Mouse (Mus musculus): Measurements from ENCODE around the gene Tbk1. TPM values are rescaled to one million over a fixed set of nuclear protein-coding genes. Genes with fewer than 3 reads are reported as not detected.

Gene Tbk1
- polyA plus RNA-seq, 1 experiment from 2014 or later = 38.6 TPM

DNA sequence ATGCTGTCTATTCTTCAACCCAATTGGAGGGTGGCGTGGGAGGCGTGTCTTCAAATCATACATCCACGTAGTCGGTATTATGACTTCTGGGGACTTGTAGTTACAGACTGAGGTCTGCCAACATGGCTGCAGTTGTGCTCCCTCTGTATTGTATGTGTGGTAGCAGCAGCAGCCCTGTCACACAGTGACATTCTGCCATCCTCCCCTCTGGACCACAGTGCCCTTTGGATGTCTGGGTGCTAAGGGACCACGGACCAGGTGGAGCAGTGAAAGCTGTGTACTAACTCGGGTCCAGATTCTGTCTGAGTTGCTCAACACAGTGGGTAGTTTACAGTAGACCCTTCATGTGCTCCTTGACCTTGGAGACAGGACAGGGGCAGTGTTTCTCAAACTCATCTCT lies 43.0 kb downstream of the Tbk1 start:
- Histone ChIP-seq H3K27ac (ENCODE audit: low read length) (no peak overlapping the region), H3K36me3 (ENCODE audit: control insufficient read depth, insufficient read depth, low read length) (peaks cover 12% of the 10 kb centered on the region; the same call in 1 of the 2 replicates), H3K9me3 (ENCODE audit: control insufficient read depth, low read depth, low read length) (no peaks in the 10 kb centered on the region), H3K9ac (replicated peaks; ENCODE audit: low read depth, low read length) (no peak overlapping the region), H3K27me3 (ENCODE audit: control insufficient read depth, insufficient read depth, low read length) (no peaks in the 10 kb centered on the region), H3K4me3 (ENCODE audit: low read depth, low read length) (no peak overlapping the region), H3K4me1 (ENCODE audit: control insufficient read depth, insufficient read depth, low read length) (no peaks in the 10 kb centered on the region), H3K4me2 (replicated peaks; ENCODE audit: low read depth, low read length) (no peak overlapping the region)
- WGBS = 93% methylated on average over 6 of the region's 6 CpGs
- ATAC-seq (ENCODE audit: insufficient number of reproducible peaks, insufficient read depth, low FRiP score, low read depth) = no peak

DNA sequence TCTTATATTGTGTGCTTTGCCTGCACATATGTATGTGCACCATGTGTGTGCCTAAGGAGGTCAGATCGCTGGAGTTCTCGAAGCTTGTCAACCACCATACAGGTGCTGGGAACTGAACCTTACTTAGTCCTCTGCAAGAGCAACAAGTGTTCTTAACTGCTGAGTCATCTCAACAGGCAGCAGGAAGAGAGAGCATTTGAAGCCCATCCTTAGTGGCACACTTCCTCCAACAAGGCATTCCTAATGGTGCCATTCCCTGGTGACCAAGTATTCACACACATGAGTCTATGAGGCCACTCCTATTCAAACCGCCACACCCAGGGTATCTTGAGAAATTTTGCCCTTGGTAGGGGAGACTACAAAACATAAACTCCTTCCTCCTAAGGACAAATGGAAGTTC lies 44.4 kb downstream of the Tbk1 start:
- H3K36me3 ChIP-seq (ENCODE audit: control insufficient read depth, insufficient read depth, low read length) = peaks cover 7% of the 10 kb centered on the region; the same call in 1 of the 2 replicates
- H3K4me1 ChIP-seq (ENCODE audit: control insufficient read depth, insufficient read depth, low read length) = no peaks in the 10 kb centered on the region
- no peak overlapping the region for H3K27ac ChIP-seq (ENCODE audit: low read length)
- H3K27me3 ChIP-seq (ENCODE audit: control insufficient read depth, insufficient read depth, low read length) = no peaks in the 10 kb centered on the region
- no peak overlapping the region for H3K4me2 ChIP-seq (replicated peaks; ENCODE audit: low read depth, low read length)
- no peaks in the 10 kb centered on the region for H3K9me3 ChIP-seq (ENCODE audit: control insufficient read depth, low read depth, low read length)
- 98% methylated on average over 3 of the region's 3 CpGs for WGBS
- no peak overlapping the region for H3K9ac ChIP-seq (replicated peaks; ENCODE audit: low read depth, low read length)
- ATAC-seq (ENCODE audit: insufficient number of reproducible peaks, insufficient read depth, low FRiP score, low read depth) = no peak
- no peak overlapping the region for H3K4me3 ChIP-seq (ENCODE audit: low read depth, low read length)

DNA sequence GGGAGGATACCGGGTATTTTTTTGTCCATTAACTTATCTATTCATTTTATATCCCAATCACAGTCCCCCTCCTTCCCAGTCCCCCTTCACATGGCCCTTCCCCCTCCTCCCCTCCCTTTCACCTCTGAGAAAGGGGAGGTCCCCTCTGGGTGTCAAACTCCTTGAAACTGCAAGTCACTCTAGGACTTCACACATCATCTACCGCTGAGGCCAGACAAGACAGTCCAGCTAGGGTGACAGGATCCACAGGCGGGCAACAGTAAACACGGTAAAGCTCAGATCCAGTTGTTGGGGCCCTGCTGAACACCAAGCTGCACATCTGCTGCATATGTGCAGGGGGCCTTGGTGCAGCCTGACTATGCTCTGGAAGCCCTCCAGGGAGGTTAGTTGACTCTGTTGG lies 51.6 kb downstream of the Tbk1 start:
- Histone ChIP-seq H3K36me3 (ENCODE audit: control insufficient read depth, insufficient read depth, low read length) (no peaks in the 10 kb centered on the region), H3K27me3 (ENCODE audit: control insufficient read depth, insufficient read depth, low read length) (no peaks in the 10 kb centered on the region), H3K4me1 (ENCODE audit: control insufficient read depth, insufficient read depth, low read length) (0 out of 2 replicates have a peak, but pooled peaks cover 4% of the 10 kb centered on the region), H3K9me3 (ENCODE audit: control insufficient read depth, low read depth, low read length) (no peaks in the 10 kb centered on the region), H3K4me3 (ENCODE audit: low read depth, low read length) (no peak overlapping the region), H3K9ac (replicated peaks; ENCODE audit: low read depth, low read length) (no peak overlapping the region), H3K4me2 (replicated peaks; ENCODE audit: low read depth, low read length) (no peak overlapping the region), H3K27ac (ENCODE audit: low read length) (no peak overlapping the region)
- 49% methylated on average over 4 of the region's 4 CpGs for WGBS
- no peak for ATAC-seq (ENCODE audit: insufficient number of reproducible peaks, insufficient read depth, low FRiP score, low read depth)

DNA sequence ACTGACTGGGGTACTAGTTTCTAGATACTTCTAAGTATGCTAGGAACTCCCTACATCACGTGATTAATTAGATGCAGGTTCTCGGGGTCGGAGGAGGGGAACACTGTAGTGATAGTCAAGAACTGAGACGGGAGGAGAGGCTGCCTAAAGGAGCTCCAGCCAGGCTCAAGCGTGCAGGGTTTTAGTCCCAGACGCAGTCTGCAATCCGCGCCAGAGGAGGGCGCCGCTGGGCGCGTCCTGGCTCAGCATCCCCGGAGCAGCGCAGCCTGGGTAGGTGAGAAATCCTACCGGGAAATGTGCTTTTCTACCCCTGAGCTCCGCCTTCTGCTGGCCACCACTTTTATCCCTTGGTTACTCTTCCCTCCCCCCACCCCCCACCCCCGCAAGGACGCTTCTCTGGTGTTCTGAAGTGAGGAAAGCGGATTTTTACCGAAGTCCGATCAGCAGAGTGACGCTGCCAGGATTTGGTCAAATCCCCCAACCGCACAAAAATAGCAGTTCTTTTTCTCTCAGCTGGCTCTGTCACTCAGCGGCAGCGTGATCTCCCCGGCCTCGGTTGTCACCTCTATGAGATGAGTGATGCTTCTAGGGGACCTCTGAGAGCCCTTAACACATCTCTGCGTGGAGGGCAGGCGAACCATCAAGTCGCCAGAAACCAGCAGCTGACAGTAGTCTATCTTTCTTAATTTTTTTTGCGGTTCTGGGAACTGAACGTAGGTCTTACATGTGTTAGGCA lies 53.3 kb downstream of the Tbk1 start:
- Histone ChIP-seq H3K27ac (ENCODE audit: low read length) (no peak overlapping the region), H3K4me1 (ENCODE audit: control insufficient read depth, insufficient read depth, low read length) (0 out of 2 replicates have a peak, but pooled peaks cover 4% of the 10 kb centered on the region), H3K36me3 (ENCODE audit: control insufficient read depth, insufficient read depth, low read length) (no peaks in the 10 kb centered on the region), H3K4me2 (replicated peaks; ENCODE audit: low read depth, low read length) (peak overlapping the region; percentile 46), H3K9me3 (ENCODE audit: control insufficient read depth, low read depth, low read length) (no peaks in the 10 kb centered on the region), H3K27me3 (ENCODE audit: control insufficient read depth, insufficient read depth, low read length) (no peaks in the 10 kb centered on the region), H3K9ac (replicated peaks; ENCODE audit: low read depth, low read length) (no peak overlapping the region), H3K4me3 (ENCODE audit: low read depth, low read length) (peak overlapping the region; percentile 15)
- ATAC-seq (ENCODE audit: insufficient number of reproducible peaks, insufficient read depth, low FRiP score, low read depth) = peak; percentile 28; the same call in 1 of the 2 replicates
- WGBS = 10% methylated on average over 32 of the region's 32 CpGs

DNA sequence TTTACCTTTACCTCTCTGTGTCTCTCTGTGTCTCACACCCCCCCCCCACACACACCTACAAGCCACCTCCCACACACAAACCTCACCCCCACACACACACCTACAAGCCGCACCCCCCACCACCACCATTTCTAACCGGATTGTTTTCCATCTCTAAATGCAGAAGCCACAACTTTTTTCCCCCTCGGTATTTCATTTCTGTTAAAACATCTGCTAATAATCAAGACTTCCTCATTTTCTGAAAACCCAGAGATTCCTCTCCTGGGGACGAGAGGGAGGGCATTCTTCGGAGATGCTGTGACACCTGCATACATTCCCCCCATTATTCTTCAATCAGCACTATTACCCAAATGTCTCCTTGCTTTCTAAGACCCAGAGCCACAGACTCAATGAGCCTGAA lies 55.0 kb downstream of the Tbk1 start:
- H3K4me1 ChIP-seq (ENCODE audit: control insufficient read depth, insufficient read depth, low read length) = 0 out of 2 replicates have a peak, but pooled peaks cover 4% of the 10 kb centered on the region
- no peaks in the 10 kb centered on the region for H3K9me3 ChIP-seq (ENCODE audit: control insufficient read depth, low read depth, low read length)
- WGBS = 75% methylated on average over 5 of the region's 5 CpGs
- H3K4me3 ChIP-seq (ENCODE audit: low read depth, low read length) = no peak overlapping the region
- H3K27me3 ChIP-seq (ENCODE audit: control insufficient read depth, insufficient read depth, low read length) = no peaks in the 10 kb centered on the region
- ATAC-seq (ENCODE audit: insufficient number of reproducible peaks, insufficient read depth, low FRiP score, low read depth) = no peak
- no peak overlapping the region for H3K4me2 ChIP-seq (replicated peaks; ENCODE audit: low read depth, low read length)
- no peak overlapping the region for H3K9ac ChIP-seq (replicated peaks; ENCODE audit: low read depth, low read length)
- no peak overlapping the region for H3K27ac ChIP-seq (ENCODE audit: low read length)
- no peaks in the 10 kb centered on the region for H3K36me3 ChIP-seq (ENCODE audit: control insufficient read depth, insufficient read depth, low read length)

DNA sequence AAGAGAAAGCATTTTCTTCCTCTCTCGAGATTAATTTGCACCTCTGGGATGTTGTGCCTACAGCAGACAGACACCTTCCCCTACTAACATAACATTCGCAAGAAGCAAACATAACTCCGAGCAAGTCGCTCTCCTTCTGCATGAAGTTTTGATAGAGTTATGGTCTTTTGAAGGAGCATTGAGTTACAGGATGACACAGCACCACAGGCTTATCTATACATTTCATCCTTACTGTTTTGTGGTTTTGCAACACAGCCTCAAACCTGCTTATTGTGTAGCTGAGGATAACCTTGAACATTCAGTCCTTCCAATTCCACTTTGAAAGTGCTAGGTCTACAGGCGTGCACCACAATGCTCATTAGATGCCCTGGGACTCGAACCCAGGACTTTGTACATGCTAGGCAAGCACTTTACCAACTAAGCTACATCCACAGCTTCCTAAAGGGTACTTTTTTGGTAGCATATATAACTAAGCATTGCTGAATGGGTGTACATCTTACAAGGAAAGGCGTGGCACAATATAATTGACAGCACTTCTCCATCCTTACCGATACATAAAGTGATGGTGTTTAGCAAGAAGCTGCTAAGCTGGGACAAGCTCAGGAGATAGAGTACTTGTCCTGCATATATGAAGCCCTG lies 56.1 kb downstream of the Tbk1 start:
- no peak overlapping the region for H3K27ac ChIP-seq (ENCODE audit: low read length)
- 0 out of 2 replicates have a peak, but pooled peaks cover 4% of the 10 kb centered on the region for H3K4me1 ChIP-seq (ENCODE audit: control insufficient read depth, insufficient read depth, low read length)
- no peaks in the 10 kb centered on the region for H3K27me3 ChIP-seq (ENCODE audit: control insufficient read depth, insufficient read depth, low read length)
- 85% methylated on average over 8 of the region's 8 CpGs for WGBS
- H3K9me3 ChIP-seq (ENCODE audit: control insufficient read depth, low read depth, low read length) = no peaks in the 10 kb centered on the region
- H3K9ac ChIP-seq (replicated peaks; ENCODE audit: low read depth, low read length) = no peak overlapping the region
- H3K4me3 ChIP-seq (ENCODE audit: low read depth, low read length) = no peak overlapping the region
- no peak for ATAC-seq (ENCODE audit: insufficient number of reproducible peaks, insufficient read depth, low FRiP score, low read depth)
- no peaks in the 10 kb centered on the region for H3K36me3 ChIP-seq (ENCODE audit: control insufficient read depth, insufficient read depth, low read length)
- H3K4me2 ChIP-seq (replicated peaks; ENCODE audit: low read depth, low read length) = no peak overlapping the region

DNA sequence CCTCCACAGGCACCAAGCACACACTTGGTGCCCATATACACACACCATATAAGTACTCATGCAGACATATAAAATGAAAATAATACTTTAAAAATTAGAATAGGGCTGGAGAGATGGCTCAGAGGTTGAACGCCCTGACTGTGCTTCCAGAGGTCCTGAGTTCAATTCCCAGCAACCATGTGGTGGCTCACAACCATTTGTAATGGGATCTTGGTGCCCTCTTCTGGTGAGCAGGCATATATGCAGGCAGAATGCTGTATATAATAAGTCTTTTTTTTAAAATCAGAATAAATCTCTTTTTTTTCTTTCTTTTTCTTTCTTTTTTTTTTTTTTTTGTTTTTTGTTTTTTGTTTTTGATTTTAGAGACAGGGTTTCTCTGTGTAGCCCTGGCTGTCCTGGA lies 57.3 kb downstream of the Tbk1 start:
- 0 out of 2 replicates have a peak, but pooled peaks cover 4% of the 10 kb centered on the region for H3K4me1 ChIP-seq (ENCODE audit: control insufficient read depth, insufficient read depth, low read length)
- H3K27me3 ChIP-seq (ENCODE audit: control insufficient read depth, insufficient read depth, low read length) = no peaks in the 10 kb centered on the region
- ATAC-seq (ENCODE audit: insufficient number of reproducible peaks, insufficient read depth, low FRiP score, low read depth) = no peak
- WGBS = 88% methylated on average over 1 of the region's 1 CpGs
- no peaks in the 10 kb centered on the region for H3K9me3 ChIP-seq (ENCODE audit: control insufficient read depth, low read depth, low read length)
- no peak overlapping the region for H3K27ac ChIP-seq (ENCODE audit: low read length)
- no peaks in the 10 kb centered on the region for H3K36me3 ChIP-seq (ENCODE audit: control insufficient read depth, insufficient read depth, low read length)
- no peak overlapping the region for H3K4me3 ChIP-seq (ENCODE audit: low read depth, low read length)
- H3K9ac ChIP-seq (replicated peaks; ENCODE audit: low read depth, low read length) = no peak overlapping the region
- H3K4me2 ChIP-seq (replicated peaks; ENCODE audit: low read depth, low read length) = no peak overlapping the region

DNA sequence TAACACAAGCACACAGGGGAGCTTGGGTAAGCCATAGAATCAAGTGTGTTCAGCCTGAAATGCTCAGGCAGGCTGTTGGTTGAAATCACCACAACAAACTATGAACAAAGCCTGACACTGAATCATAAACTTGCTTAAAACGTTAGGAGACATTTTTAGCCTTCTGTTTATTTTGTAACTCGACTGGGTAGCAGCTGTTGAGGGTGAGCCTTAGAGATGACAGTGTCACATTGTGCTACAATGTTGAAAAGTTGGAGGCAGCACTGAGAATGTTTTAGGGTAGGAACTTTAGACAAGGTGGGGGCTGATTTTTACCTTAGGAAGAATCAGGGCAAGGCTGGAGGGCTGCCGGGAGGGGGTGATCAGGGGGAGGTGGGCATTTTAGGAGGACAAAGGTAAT lies 58.1 kb downstream of the Tbk1 start:
- H3K27me3 ChIP-seq (ENCODE audit: control insufficient read depth, insufficient read depth, low read length) = no peaks in the 10 kb centered on the region
- no peak overlapping the region for H3K4me2 ChIP-seq (replicated peaks; ENCODE audit: low read depth, low read length)
- no peak overlapping the region for H3K4me3 ChIP-seq (ENCODE audit: low read depth, low read length)
- no peaks in the 10 kb centered on the region for H3K36me3 ChIP-seq (ENCODE audit: control insufficient read depth, insufficient read depth, low read length)
- 59% methylated on average over 3 of the region's 3 CpGs for WGBS
- H3K9ac ChIP-seq (replicated peaks; ENCODE audit: low read depth, low read length) = no peak overlapping the region
- no peak overlapping the region for H3K27ac ChIP-seq (ENCODE audit: low read length)
- no peak for ATAC-seq (ENCODE audit: insufficient number of reproducible peaks, insufficient read depth, low FRiP score, low read depth)
- H3K4me1 ChIP-seq (ENCODE audit: control insufficient read depth, insufficient read depth, low read length) = 0 out of 2 replicates have a peak, but pooled peaks cover 4% of the 10 kb centered on the region
- H3K9me3 ChIP-seq (ENCODE audit: control insufficient read depth, low read depth, low read length) = no peaks in the 10 kb centered on the region
